Mouse (Mus musculus) right cerebral cortex, adult 2 months (tissue): ENCODE measurements around the gene Sfxn5.

Experiments used
- DNase-seq, 2 experiments: peaks; one replicate each; pipeline ENCODE4 v3.0.0; 2021 to 2022; ENCODE audit warnings: low spot score in 2 of 2

Sfxn5 gene

DNA sequence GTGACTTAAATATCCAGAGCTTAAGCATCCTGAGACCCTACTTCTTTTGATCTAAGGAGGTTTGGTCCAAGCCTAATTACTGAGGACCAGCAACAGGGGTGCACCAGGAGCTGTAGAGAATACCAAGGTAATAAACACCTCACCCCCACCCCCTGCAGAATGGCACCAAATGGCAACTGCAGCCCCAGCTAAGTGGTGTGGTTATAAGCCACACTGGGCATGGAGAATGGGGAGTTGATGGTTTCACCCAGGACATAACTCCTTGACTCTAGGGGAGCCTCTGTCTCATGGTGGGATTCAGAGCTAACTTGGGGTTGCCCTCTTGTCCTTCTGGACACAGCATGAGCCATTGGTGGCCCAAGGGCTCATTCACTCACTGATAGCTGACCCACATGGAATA is 1.0 kb upstream of the Sfxn5 start:
- no peak for DNase-seq

DNA sequence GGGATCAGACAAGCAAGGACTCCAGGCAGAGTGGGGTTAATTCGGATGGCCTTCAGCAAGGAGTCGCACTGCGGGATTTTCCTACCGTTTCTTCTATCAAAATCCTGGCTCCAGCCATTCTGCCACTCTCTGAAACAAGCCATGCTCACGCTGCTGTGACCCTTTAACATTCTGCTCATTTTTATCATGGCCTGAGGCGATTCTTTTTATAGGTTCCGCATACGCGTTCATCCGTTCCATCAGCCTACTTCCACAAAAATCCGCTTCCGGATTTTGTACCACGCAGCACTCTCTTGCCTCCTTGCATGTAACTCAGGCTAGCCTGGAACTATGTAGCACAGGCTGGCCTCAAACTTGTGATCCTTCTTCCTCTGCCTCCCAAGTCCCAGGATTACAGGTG is 510 bp upstream of the Sfxn5 start:
- no peak for DNase-seq

GRCm38 (mm10) chr6:85332351-85332999 is 747 bp downstream of the Sfxn5 start:
- peak in 1 of 2 experiments; percentile 43 for DNase-seq

DNA sequence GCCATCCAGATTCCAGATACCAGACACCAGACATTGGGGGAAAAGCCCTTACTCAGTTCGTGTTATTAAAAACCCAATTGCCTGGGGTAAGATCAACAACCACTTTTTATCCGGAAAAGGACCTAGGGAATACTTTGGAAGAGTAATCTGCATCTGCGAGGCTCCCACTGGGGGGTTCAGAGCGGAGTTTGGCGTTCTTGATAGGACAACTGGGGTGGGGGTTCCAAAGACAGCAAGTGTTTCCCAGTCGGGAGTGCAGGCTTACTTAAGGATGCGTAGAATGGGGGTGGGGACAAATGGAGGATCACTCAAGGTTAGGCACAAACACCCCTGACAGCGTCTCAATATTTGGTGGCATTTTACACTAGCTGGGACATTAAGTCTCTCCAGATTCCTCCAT is 1.5 kb downstream of the Sfxn5 start:
- peak in 1 of 2 experiments; percentile 26 for DNase-seq

GRCm38 (mm10) chr6:85331221-85331735 is 1.9 kb downstream of the Sfxn5 start:
- peak; percentile 46 to 54 for DNase-seq

- no peak for DNase-seq
Observed at GRCm38 (mm10) chr6:85329666-85330185, 3.5 kb downstream of the Sfxn5 start.

DNA sequence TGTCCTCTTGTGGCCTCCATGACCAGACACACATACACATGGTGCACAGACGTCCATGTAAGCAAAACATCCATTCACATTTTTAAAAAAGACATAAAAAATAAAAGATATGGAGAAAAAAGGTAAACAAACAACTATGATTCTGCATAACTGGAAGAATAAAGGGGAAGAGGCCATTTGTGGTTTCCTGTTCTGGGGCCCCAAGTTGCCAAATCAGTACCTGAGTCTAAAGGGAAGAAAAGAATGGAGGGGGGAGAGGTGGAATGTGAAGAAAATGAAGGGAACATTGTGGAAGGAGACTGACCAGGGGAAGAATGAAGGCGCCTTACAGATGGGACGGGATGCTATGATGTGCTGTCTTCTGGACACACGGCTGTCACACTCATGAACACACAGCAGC is 6.7 kb downstream of the Sfxn5 start:
- no peak for DNase-seq

GRCm38 (mm10) chr6:85325109-85325508 is 8.1 kb downstream of the Sfxn5 start:
- DNase-seq = peak; percentile 43 to 49

GRCm38 (mm10) chr6:85320445-85320866 is 12.8 kb downstream of the Sfxn5 start:
- peak in 1 of 2 experiments; percentile 37 for DNase-seq

GRCm38 (mm10) chr6:85316211-85316610 is 17.0 kb downstream of the Sfxn5 start:
- DNase-seq = no peak

- DNase-seq = peak in 1 of 2 experiments; percentile 29
Observed at GRCm38 (mm10) chr6:85314064-85314798, 19.0 kb downstream of the Sfxn5 start.

GRCm38 (mm10) chr6:85307894-85308293 is 25.3 kb downstream of the Sfxn5 start:
- no peak for DNase-seq

GRCm38 (mm10) chr6:85306375-85306774 is 26.8 kb downstream of the Sfxn5 start:
- DNase-seq = no peak

DNA sequence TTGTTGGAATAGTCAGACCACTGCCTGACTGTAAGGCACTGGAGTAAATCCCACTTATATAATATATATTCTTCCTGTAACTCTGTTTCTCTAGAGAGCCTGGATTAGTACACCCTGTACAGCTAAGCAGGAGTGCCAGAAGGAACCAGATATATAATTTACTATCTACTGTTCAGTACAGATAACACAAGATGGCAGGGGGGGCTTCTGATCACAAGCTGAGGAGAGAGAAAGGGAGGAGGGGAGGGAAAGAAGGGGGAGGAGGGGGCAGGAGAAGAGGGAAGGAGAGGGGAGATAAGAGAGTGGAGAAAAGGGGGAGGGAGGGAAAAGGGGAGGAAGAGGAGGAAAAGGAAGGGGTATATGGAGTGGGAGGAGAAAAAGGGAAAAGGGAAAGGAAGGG is 27.4 kb downstream of the Sfxn5 start:
- no peak for DNase-seq

DNA sequence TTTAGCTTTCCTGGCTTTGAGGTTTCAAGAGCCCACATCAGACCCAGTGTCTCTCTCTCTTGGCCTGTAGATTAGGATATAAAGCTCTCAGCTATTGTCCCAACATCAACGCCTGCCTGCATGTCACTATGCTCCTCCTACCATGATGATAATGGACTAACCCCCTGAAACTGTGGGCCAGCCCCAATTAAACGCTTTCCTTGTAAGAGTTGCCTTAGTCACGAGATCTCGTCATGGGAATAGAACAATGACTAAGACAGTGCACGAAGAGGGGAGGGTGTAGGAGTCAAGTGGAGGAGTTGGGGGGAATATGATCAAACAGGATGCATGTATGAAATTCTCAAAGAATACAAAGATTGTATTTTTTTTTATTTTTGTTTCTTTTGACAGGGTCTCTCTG is 28.3 kb downstream of the Sfxn5 start:
- DNase-seq = no peak

- DNase-seq = peak; percentile 37 to 53
Observed at GRCm38 (mm10) chr6:85302326-85303055, 30.7 kb downstream of the Sfxn5 start.

GRCm38 (mm10) chr6:85295384-85296167 is 37.6 kb downstream of the Sfxn5 start:
- no peak for DNase-seq

- no peak for DNase-seq
Observed at GRCm38 (mm10) chr6:85294004-85294379, 39.2 kb downstream of the Sfxn5 start.

DNA sequence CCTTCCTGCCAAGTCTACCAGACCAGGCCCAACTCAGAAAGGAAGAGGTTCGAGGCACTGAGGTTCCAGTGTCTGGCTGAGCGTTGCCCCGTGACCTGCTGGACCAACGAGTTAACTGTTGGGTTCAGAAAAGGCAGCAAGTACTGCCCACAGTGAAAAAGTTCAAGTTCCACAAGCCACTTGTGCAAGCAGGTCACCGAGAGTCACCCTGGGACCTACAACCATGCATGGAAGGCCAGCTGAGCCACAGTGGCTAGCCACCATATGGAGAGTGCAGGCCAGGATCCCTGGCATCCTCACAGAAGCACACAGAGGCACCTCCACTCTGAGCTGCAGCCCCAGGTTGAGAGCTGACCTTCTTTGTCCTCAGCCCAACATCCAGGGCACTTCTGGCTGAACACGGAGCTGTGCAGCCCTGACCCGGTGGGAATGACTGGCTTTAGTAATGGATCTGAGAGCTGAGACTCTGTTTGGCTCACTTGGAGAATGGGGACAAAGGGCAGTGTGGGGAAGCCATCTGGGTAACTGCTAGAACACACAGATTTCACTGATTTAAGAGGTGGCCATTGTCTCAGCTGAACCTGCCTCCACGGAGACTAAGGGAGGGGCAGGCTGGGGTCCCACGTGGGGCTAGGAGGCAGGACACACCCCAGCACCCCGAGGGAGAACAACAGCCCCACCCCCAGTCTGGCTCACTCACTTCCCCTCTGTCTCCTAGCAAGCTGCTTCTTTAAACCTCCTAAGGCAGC is 39.8 kb downstream of the Sfxn5 start:
- no peak for DNase-seq
